Mouse (Mus musculus) C2C12 (cell line): Measurements from ENCODE around the gene Wsb1.

Experiments used
- CTCF ChIP-seq: IDR thresholded peaks from one replicate; pipeline ENCODE4 v1.5.1; 2011; ENCODE audit not compliant: control insufficient read depth, insufficient read depth, insufficient read length
- MAX ChIP-seq: IDR thresholded peaks from one replicate; pipeline ENCODE4 v1.6.1; 2011; ENCODE audit warnings: mild to moderate bottlenecking, control low read depth
- USF1 ChIP-seq: IDR thresholded peaks from one replicate; pipeline ENCODE4 v1.6.1; 2011; ENCODE audit warnings: low read depth, mild to moderate bottlenecking, control low read depth, moderate library complexity

- TF ChIP-seq CTCF = no peak
- TF ChIP-seq USF1 = no peak
- no peak for TF ChIP-seq MAX
These were observed 31.8 kb downstream of the Wsb1 start for GRCm38 (mm10) chr11:79222661-79223060.
